Mouse (Mus musculus) forebrain, embryonic 11.5 days (tissue): ENCODE measurements around the gene Enox1. TPM values are rescaled to one million over a fixed set of nuclear protein-coding genes. Genes with fewer than 3 reads are reported as not detected.
A peak's percentile ranks its signal among the peaks of the same experiment; 100 is the strongest.

Experiments
- ATAC-seq: fragments of 200-750 bp; cut with Nextera tagmentation; replicated peaks from 2 replicates; pipeline ENCODE4 v1.8.0; 2017; ENCODE audit warnings: moderate TSS enrichment; ENCODE audit not compliant: low FRiP score
- DNase-seq: peaks from one replicate; pipeline ENCODE4 v3.0.0-alpha.2; 2017; ENCODE audit warnings: low spot score
- H3K27ac ChIP-seq: fragments of 300-500 bp; sonication (generic); 2 replicates; pipeline ENCODE4 v1.5.1; 2014; ENCODE audit warnings: low read depth, low read length
- H3K27me3 ChIP-seq: fragments of 300-500 bp; sonication (generic); 2 replicates; pipeline ENCODE4 v1.6.1; 2014; ENCODE audit warnings: mild to moderate bottlenecking, low read length, mixed read lengths; ENCODE audit not compliant: control insufficient read depth, insufficient read depth
- H3K36me3 ChIP-seq: fragments of 300-500 bp; sonication (generic); 2 replicates; pipeline ENCODE4 v1.6.1; 2014; ENCODE audit warnings: mild to moderate bottlenecking, low read length, moderate library complexity, mixed read lengths; ENCODE audit not compliant: control insufficient read depth, insufficient read depth
- H3K4me1 ChIP-seq: fragments of 300-500 bp; sonication (generic); replicated peaks from 2 replicates; pipeline ENCODE4 v1.6.1; 2014; ENCODE audit warnings: low read length, mixed read lengths; ENCODE audit not compliant: control insufficient read depth, insufficient read depth
- H3K4me2 ChIP-seq: fragments of 300-500 bp; sonication (generic); 2 replicates; pipeline ENCODE4 v1.6.1; 2014; ENCODE audit warnings: low read depth, mild to moderate bottlenecking, low read length, moderate library complexity, mixed read lengths; ENCODE audit not compliant: severe bottlenecking
- H3K4me3 ChIP-seq: fragments of 300-500 bp; sonication (generic); 2 replicates; pipeline ENCODE4 v1.5.1; 2014; ENCODE audit warnings: low read depth, low read length
- H3K9ac ChIP-seq: fragments of 300-500 bp; sonication (generic); 2 replicates; pipeline ENCODE4 v1.6.1; 2014; ENCODE audit warnings: low read length
- H3K9me3 ChIP-seq: fragments of 300-500 bp; sonication (generic); 2 replicates; pipeline ENCODE4 v1.6.1; 2016; ENCODE audit warnings: low read length, mixed read lengths; ENCODE audit not compliant: control insufficient read depth
- WGBS: fragments of 180-500 bp; shearing (Covaris S2); extraction: QIAGEN DNeasy Blood & Tissue Kit; methylation state at CpG from one replicate; pipeline ENCODE4 v1.1.7; 2014; 5-methylcytosine and 5-hydroxymethylcytosine counted together
- polyA plus RNA-seq: library from polyadenylated mRNA; unstranded; fragments of >200 nt; fragmentation: Nextera tagmentation; extraction: Ambion mirVana; gene quantifications from 2 replicates; pipeline ENCODE4 v1.2.1, GENCODE M21; 2014

Enox1 gene
- polyA plus RNA-seq, 1 experiment from 2014 or later: 22.6 TPM

GRCm38 (mm10) chr14:77392476-77392875 lies 235.9 kb downstream of the Enox1 start:
- H3K9ac ChIP-seq: no peak overlapping the region
- no peak for ATAC-seq
- H3K4me3 ChIP-seq: no peak overlapping the region
- H3K27ac ChIP-seq: no peak overlapping the region
- H3K4me1 ChIP-seq: no peaks in the 10 kb centered on the region
- no peaks in the 10 kb centered on the region for H3K27me3 ChIP-seq
- no peaks in the 10 kb centered on the region for H3K9me3 ChIP-seq
- H3K4me2 ChIP-seq: no peak overlapping the region
- 86% methylated on average over 1 of the region's 1 CpGs for WGBS
- H3K36me3 ChIP-seq: no peaks in the 10 kb centered on the region
- DNase-seq: no peak

DNA sequence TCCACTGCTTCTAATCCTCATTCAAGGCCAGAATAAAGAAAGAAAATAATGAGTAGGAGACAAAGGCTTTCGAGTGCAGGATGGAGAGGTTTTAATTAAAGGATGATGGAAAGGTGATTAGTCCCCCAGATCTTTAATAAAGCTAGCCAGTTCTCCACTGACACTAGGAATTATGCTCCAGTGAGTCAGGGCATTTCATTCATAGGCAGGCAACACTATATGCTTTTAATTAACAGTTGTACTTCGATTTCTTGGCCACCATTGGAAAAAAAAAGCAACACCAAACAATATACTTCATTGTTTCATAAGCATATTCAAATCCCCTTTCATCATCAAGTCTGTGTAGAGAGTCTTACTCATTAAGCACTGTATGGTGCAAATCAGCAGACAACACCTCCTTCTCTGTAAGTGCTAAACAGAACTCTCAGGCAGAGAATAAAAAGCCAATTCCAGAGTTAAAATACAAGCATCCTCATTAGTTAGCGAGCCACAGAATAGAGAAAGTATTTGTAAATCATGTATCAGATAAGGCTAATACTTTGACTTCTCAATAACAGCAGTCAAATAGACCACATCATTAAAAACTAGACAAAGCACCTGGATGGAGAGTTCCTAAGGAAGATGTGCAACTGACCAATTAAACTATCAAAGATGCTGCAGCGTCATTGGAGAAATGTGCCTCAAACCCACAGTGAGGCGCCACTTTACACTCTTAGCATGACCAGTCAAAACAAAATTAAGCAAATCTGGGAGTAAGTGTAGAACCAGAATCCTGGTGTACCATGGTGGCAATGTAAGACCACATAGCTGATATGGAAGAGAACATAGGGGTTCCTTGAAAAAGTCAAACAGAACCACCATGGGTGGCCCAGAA lies 249.9 kb downstream of the Enox1 start:
- Histone ChIP-seq H3K27me3 (peaks cover 5% of the 10 kb centered on the region), H3K9ac (no peak overlapping the region), H3K4me3 (no peak overlapping the region), H3K27ac (peak overlapping the region; percentile 53; the same call in 1 of the 2 replicates), H3K36me3 (no peaks in the 10 kb centered on the region), H3K4me1 (peaks cover 3% of the 10 kb centered on the region; the same call in 1 of the 2 replicates), H3K4me2 (no peak overlapping the region), H3K9me3 (no peaks in the 10 kb centered on the region)
- ATAC-seq: peak; percentile 91
- DNase-seq: peak; percentile 61
- WGBS: 32% methylated on average over 5 of the region's 5 CpGs

DNA sequence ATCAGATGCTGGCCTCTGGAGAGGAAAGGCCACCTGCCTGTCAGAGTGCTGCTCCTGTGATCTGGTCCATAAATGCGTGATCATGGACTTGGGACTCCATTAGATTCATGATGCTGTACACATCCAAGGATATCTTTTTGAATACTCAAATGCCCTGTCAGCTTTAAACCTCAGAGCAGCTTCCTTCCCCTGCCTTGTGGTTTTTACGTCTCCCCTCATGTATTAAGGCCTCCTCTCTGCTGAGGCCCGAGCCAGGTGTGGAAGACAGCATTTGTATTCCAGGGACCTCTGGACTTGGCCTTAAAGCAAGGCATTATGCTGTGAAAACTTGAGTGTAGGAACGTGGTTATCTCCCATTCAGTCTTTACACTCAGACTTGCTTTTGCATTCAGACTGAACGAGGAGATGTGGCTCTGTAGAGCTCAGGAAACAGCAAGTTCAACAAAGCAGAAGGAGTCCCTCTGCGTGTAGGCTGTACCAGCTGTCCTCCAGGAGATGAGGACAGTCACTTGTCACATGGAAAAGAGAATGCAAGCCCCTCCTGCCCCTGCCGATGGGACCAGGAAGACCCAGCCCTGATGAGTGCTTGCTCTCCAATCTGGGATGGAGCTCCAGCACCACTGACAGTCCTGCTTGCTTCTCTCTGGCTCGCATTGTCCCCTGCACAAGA lies 252.8 kb downstream of the Enox1 start:
- WGBS: 85% methylated on average over 8 of the region's 8 CpGs
- peaks cover 3% of the 10 kb centered on the region; the same call in 1 of the 2 replicates for H3K4me1 ChIP-seq
- no peaks in the 10 kb centered on the region for H3K36me3 ChIP-seq
- peaks cover 2% of the 10 kb centered on the region; the same call in 1 of the 2 replicates for H3K27me3 ChIP-seq
- H3K27ac ChIP-seq: no peak overlapping the region
- ATAC-seq: no peak
- H3K9ac ChIP-seq: no peak overlapping the region
- H3K4me2 ChIP-seq: no peak overlapping the region
- H3K4me3 ChIP-seq: no peak overlapping the region
- no peaks in the 10 kb centered on the region for H3K9me3 ChIP-seq
- no peak for DNase-seq

- no peak overlapping the region for H3K4me3 ChIP-seq
- H3K9ac ChIP-seq: no peak overlapping the region
- H3K36me3 ChIP-seq: no peaks in the 10 kb centered on the region
- H3K4me2 ChIP-seq: no peak overlapping the region
- H3K9me3 ChIP-seq: no peaks in the 10 kb centered on the region
- WGBS: 95% methylated on average over 9 of the region's 9 CpGs
- no peak for ATAC-seq
- no peak for DNase-seq
- peaks cover 3% of the 10 kb centered on the region; the same call in 1 of the 2 replicates for H3K4me1 ChIP-seq
- H3K27ac ChIP-seq: no peak overlapping the region
- peaks cover 2% of the 10 kb centered on the region; the same call in 1 of the 2 replicates for H3K27me3 ChIP-seq
Measured at GRCm38 (mm10) chr14:77410354-77410753, 253.8 kb downstream of the Enox1 start.

GRCm38 (mm10) chr14:77413106-77413505 lies 256.5 kb downstream of the Enox1 start:
- H3K9me3 ChIP-seq: no peaks in the 10 kb centered on the region
- H3K27me3 ChIP-seq: peaks cover 2% of the 10 kb centered on the region; the same call in 1 of the 2 replicates
- WGBS: 88% methylated on average over 5 of the region's 5 CpGs
- H3K4me1 ChIP-seq: no peaks in the 10 kb centered on the region
- DNase-seq (no peak), ATAC-seq (no peak)
- no peak overlapping the region for H3K4me3 ChIP-seq
- no peak overlapping the region for H3K9ac ChIP-seq
- no peak overlapping the region for H3K4me2 ChIP-seq
- no peak overlapping the region for H3K27ac ChIP-seq
- H3K36me3 ChIP-seq: no peaks in the 10 kb centered on the region

- ATAC-seq: no peak
- no peak for DNase-seq
- no peaks in the 10 kb centered on the region for H3K9me3 ChIP-seq
- H3K9ac ChIP-seq: no peak overlapping the region
- H3K4me2 ChIP-seq: no peak overlapping the region
- WGBS: 90% methylated on average over 2 of the region's 2 CpGs
- H3K27ac ChIP-seq: no peak overlapping the region
- no peaks in the 10 kb centered on the region for H3K27me3 ChIP-seq
- H3K36me3 ChIP-seq: no peaks in the 10 kb centered on the region
- 0 out of 2 replicates have a peak, but pooled peaks cover 2% of the 10 kb centered on the region for H3K4me1 ChIP-seq
- no peak overlapping the region for H3K4me3 ChIP-seq
Measured at GRCm38 (mm10) chr14:77416358-77416757, 259.8 kb downstream of the Enox1 start.

DNA sequence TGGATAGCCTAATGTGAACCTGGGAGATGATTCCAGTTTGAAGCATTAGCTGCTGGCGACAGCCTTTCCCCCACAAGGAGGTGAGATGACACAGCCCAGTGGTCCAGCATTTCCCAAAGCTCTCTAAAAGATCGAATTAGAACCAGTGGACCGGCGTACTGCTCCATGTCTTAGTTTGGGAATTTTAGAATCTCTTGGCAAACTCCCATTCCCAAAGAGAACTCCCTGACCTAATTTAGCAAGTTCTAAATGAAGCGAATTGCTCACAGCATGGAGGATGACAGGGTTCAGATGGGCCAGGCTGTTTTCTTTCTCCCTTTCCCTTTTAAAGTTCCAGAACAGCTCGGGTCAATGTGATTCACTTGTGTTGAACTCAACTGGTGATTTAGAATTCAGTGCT lies 264.5 kb downstream of the Enox1 start:
- WGBS: 72% methylated on average over 6 of the region's 6 CpGs
- no peak for DNase-seq

DNA sequence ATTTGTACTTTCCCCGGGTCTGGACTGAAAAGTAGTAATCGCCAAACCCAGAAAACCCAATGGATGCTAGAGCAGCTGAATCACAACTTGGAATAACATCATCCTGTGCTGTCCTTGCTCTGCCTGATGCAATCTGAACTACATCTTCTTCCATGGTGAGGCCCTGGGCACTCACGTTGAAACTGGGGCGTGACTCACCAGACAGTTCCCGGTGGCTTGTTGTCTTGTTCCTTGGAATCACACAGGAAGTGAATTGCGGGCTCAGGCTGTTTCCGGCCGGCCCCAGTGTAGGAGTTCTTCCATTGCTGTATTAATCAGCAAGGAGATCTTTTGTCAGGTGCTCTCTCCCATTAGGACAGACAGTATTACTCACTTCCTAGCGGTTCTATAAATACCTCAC lies 266.6 kb downstream of the Enox1 start:
- no peaks in the 10 kb centered on the region for H3K27me3 ChIP-seq
- H3K9me3 ChIP-seq: no peaks in the 10 kb centered on the region
- H3K4me2 ChIP-seq: no peak overlapping the region
- DNase-seq (no peak), ATAC-seq (no peak)
- H3K27ac ChIP-seq: no peak overlapping the region
- H3K4me1 ChIP-seq: peaks cover 4% of the 10 kb centered on the region; the same call in 1 of the 2 replicates
- no peak overlapping the region for H3K4me3 ChIP-seq
- WGBS: 85% methylated on average over 9 of the region's 9 CpGs
- no peaks in the 10 kb centered on the region for H3K36me3 ChIP-seq
- no peak overlapping the region for H3K9ac ChIP-seq

More for the DNA sequence above, 264.5 kb downstream of the Enox1 start:
- Histone ChIP-seq H3K4me2 (no peak overlapping the region), H3K4me1 (peaks cover 4% of the 10 kb centered on the region; the same call in 1 of the 2 replicates), H3K9me3 (no peaks in the 10 kb centered on the region), H3K27ac (0 out of 2 replicates have a peak overlapping the region, but pooled peaks have one; percentile 3), H3K36me3 (no peaks in the 10 kb centered on the region), H3K27me3 (no peaks in the 10 kb centered on the region), H3K4me3 (no peak overlapping the region), H3K9ac (no peak overlapping the region)
- no peak for ATAC-seq
